Mouse (Mus musculus) limb, embryonic 11.5 days (tissue): ENCODE measurements around the gene Ddx41. TPM values are rescaled to one million over a fixed set of nuclear protein-coding genes. Genes with fewer than 3 reads are reported as not detected.

Experiments
- ATAC-seq: fragments of 200-750 bp; cut with Nextera tagmentation; 2 replicates; pipeline ENCODE4 v1.8.0; 2017; ENCODE audit warnings: low read depth; ENCODE audit not compliant: insufficient number of reproducible peaks, low FRiP score, low TSS enrichment
- DNase-seq: peaks from one replicate; pipeline ENCODE4 v3.0.0-alpha.2; 2015; ENCODE audit warnings: low spot score
- H3K27ac ChIP-seq: fragments of 300-500 bp; sonication (generic); replicated peaks from 2 replicates; pipeline ENCODE4 v1.5.1; 2014; ENCODE audit warnings: low read depth, mild to moderate bottlenecking, low read length
- H3K27me3 ChIP-seq: fragments of 300-500 bp; sonication (generic); 2 replicates; pipeline ENCODE4 v1.6.1; 2014; ENCODE audit warnings: mild to moderate bottlenecking, low read length, mixed read lengths; ENCODE audit not compliant: control insufficient read depth, insufficient read depth
- H3K36me3 ChIP-seq: fragments of 300-500 bp; sonication (generic); 2 replicates; pipeline ENCODE4 v1.6.1; 2014; ENCODE audit warnings: mild to moderate bottlenecking, low read length, moderate library complexity, mixed read lengths; ENCODE audit not compliant: control insufficient read depth, insufficient read depth
- H3K4me1 ChIP-seq: fragments of 300-500 bp; sonication (generic); 2 replicates; pipeline ENCODE4 v1.6.1; 2014; ENCODE audit warnings: low read length, mixed read lengths; ENCODE audit not compliant: control insufficient read depth, insufficient read depth
- H3K4me2 ChIP-seq: fragments of 300-500 bp; sonication (generic); 2 replicates; pipeline ENCODE4 v1.6.1; 2014; ENCODE audit warnings: low read depth, mild to moderate bottlenecking, moderate library complexity; ENCODE audit not compliant: severe bottlenecking
- H3K4me3 ChIP-seq: fragments of 300-500 bp; sonication (generic); 2 replicates; pipeline ENCODE4 v1.5.1; 2014; ENCODE audit warnings: low read depth, low read length
- H3K9ac ChIP-seq: fragments of 300-500 bp; sonication (generic); 2 replicates; pipeline ENCODE4 v1.6.1; 2014; ENCODE audit warnings: mild to moderate bottlenecking, low read length
- H3K9me3 ChIP-seq: fragments of 300-500 bp; sonication (generic); 2 replicates; pipeline ENCODE4 v1.6.1; 2016; ENCODE audit warnings: low read length; ENCODE audit not compliant: control insufficient read depth
- WGBS: fragments of 180-500 bp; shearing (Covaris S2); extraction: QIAGEN DNeasy Blood & Tissue Kit; methylation state at CpG from one replicate; pipeline ENCODE4 v1.1.7; 2014; 5-methylcytosine and 5-hydroxymethylcytosine counted together
- polyA plus RNA-seq: library from polyadenylated mRNA; unstranded; fragments of >200 nt; fragmentation: Nextera tagmentation; extraction: Ambion mirVana; gene quantifications from 2 replicates; pipeline ENCODE4 v1.2.1, GENCODE M21; 2014

The Ddx41 gene
- polyA plus RNA-seq, 1 experiment from 2014 or later, result 84.0 TPM

GRCm38 (mm10) chr13:55519606-55520005 lies 16.9 kb downstream of the Ddx41 start:
- no peak for ATAC-seq
- Histone ChIP-seq H3K36me3 (no peaks in the 10 kb centered on the region), H3K27ac (no peak overlapping the region), H3K4me1 (peaks cover 5% of the 10 kb centered on the region), H3K27me3 (no peaks in the 10 kb centered on the region), H3K4me3 (no peak overlapping the region), H3K9me3 (no peaks in the 10 kb centered on the region), H3K9ac (no peak overlapping the region), H3K4me2 (no peak overlapping the region)
- no peak for DNase-seq
- WGBS, result 77% methylated on average over 4 of the region's 4 CpGs

- Histone ChIP-seq H3K4me3 (no peak overlapping the region), H3K4me1 (peaks cover 9% of the 10 kb centered on the region), H3K4me2 (no peak overlapping the region), H3K9ac (no peak overlapping the region), H3K27me3 (no peaks in the 10 kb centered on the region), H3K27ac (no peak overlapping the region), H3K36me3 (no peaks in the 10 kb centered on the region), H3K9me3 (no peaks in the 10 kb centered on the region)
- 5% methylated on average over 5 of the region's 5 CpGs for WGBS
- no peak for ATAC-seq
- peak; percentile 95 for DNase-seq
These were observed 19.5 kb downstream of the Ddx41 start for GRCm38 (mm10) chr13:55516955-55517354.

GRCm38 (mm10) chr13:55513828-55514227 lies 22.6 kb downstream of the Ddx41 start:
- Histone ChIP-seq H3K9ac (no peak overlapping the region), H3K9me3 (no peaks in the 10 kb centered on the region), H3K27ac (no peak overlapping the region), H3K36me3 (peaks cover 1% of the 10 kb centered on the region; the same call in 1 of the 2 replicates), H3K4me1 (peaks cover 27% of the 10 kb centered on the region), H3K4me2 (peak overlapping the region; percentile 86), H3K27me3 (no peaks in the 10 kb centered on the region), H3K4me3 (no peak overlapping the region)
- ATAC-seq (no peak), DNase-seq (no peak)
- WGBS, result 32% methylated on average over 9 of the region's 9 CpGs

DNA sequence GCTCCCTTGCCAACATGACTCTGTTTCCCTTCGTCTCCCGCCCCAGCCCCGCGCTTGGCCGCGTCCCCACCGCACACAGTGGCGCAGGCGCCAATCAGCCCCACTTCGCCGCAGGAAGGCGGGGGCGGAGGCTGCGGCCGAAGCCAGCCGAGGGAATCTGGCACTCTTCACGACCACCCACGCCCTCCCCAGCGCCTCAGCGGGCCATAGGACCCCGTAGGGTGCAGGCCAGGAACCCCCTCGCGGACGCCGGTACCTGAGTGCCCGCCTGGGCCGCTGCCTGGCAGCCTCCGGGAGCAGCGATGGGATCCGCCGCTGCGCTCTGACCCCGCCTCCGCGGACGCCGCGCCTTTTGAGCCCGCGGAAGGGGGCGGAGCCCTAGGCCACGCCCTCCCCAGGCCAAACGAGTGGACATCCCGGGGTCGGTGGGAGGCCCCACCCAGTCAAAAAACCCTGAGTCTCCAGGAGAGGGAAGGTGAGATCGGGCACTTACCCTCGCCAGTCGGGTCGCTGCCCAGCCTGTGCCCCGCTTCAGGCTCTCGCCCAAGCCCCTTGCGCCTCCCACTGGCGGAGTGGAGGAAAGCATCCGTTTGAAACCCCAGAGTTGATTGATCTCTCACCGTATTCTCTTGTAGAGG lies 23.2 kb downstream of the Ddx41 start, which contains the start of gene Pdlim7:
Pdlim7 (minus strand) TSS at position 566 of the 638 bp plus-strand sequence.
- Histone ChIP-seq H3K9ac (peak within 1 kb of the TSS; percentile 91), H3K4me1 (peaks cover 27% of the 10 kb centered on the region), H3K9me3 (no peaks in the 10 kb centered on the region), H3K4me2 (peak within 1 kb of the TSS; percentile 86), H3K27me3 (no peaks in the 10 kb centered on the region), H3K4me3 (peak within 1 kb of the TSS; percentile 96), H3K27ac (peak within 1 kb of the TSS; percentile 75), H3K36me3 (peaks cover 6% of the 10 kb centered on the region; the same call in 1 of the 2 replicates)
- DNase-seq (peak; percentile 94), ATAC-seq (peak; percentile 63)
- WGBS, result under 1% methylated on average over 55 of the region's 55 CpGs

DNA sequence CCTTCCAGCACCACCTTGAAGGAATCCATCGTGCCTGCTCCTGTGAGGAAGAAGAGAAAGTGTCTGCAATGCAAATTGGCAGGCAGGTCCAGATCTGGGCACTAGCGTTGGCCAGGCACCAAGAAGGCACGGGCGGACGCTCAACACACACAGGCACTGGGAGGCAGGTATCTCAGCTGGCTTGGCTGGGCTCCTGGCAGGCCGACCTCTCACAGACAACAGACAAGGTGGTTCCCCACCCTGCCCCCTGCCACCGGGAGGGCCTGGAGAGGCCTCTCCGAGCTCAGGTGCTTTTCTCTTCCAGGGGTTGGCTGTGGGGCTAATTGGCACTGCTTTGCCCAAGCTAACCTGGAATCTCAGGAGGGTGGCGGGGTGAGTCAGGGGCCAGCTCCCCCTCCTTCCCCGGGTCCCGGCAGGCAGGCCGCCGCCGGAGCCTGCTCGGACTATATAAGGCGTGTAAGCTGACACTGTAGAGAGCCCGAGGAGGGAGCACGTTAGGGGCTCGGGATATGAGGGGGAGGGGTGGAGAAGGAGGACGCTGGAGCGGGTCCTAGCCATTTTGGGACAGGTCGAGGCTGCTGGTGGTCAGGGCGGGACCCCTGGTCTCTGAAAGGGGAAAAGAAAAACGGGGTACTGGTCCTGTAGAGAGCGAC lies 24.0 kb downstream of the Ddx41 start:
- peaks cover 27% of the 10 kb centered on the region for H3K4me1 ChIP-seq

DNA sequence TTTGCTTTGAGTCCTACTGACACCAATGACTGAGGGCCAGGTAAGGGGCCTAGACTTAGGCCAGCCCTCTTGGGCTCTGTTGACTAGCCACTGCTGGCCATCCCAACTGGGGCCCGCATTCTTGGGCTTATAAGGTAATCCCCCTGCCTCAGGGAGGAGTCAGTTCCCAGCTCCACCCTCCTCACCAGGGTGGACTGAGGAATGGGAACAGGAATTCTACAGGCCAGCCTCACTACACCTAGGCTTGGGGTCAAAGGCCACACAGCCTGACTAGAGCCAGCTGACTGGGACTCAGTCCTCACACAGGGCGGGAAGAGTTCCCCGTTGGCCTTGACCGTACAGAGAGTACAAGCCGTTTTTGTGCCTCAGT lies 25.0 kb downstream of the Ddx41 start:
- 22% methylated on average over 5 of the region's 5 CpGs for WGBS
- H3K9ac ChIP-seq, result peak overlapping the region; percentile 17

More for the DNA sequence above, 24.0 kb downstream of the Ddx41 start:
- peak; percentile 76 for ATAC-seq
- peak overlapping the region; percentile 75 for H3K27ac ChIP-seq
- 1% methylated on average over 25 of the region's 25 CpGs for WGBS
- peak overlapping the region; percentile 96 for H3K4me3 ChIP-seq
- peaks cover 11% of the 10 kb centered on the region for H3K36me3 ChIP-seq
- DNase-seq, result peak; percentile 86
- H3K9ac ChIP-seq, result peak overlapping the region; percentile 91
- H3K4me2 ChIP-seq, result peak overlapping the region; percentile 86
- no peaks in the 10 kb centered on the region for H3K27me3 ChIP-seq
- H3K9me3 ChIP-seq, result no peaks in the 10 kb centered on the region

GRCm38 (mm10) chr13:55510668-55511491 lies 25.6 kb downstream of the Ddx41 start:
- peaks cover 18% of the 10 kb centered on the region for H3K36me3 ChIP-seq
- peak overlapping the region; percentile 23 for H3K9ac ChIP-seq
- peak overlapping the region; percentile 96; the same call in 1 of the 2 replicates for H3K4me3 ChIP-seq

More for the DNA sequence above, 25.0 kb downstream of the Ddx41 start:
- peaks cover 27% of the 10 kb centered on the region for H3K4me1 ChIP-seq
- peaks cover 14% of the 10 kb centered on the region for H3K36me3 ChIP-seq
- H3K4me2 ChIP-seq, result peak overlapping the region; percentile 86
- H3K9me3 ChIP-seq, result no peaks in the 10 kb centered on the region
- peak overlapping the region; percentile 96 for H3K4me3 ChIP-seq
- DNase-seq (no peak), ATAC-seq (no peak)
- no peaks in the 10 kb centered on the region for H3K27me3 ChIP-seq
- peak overlapping the region; percentile 70; the same call in 1 of the 2 replicates for H3K27ac ChIP-seq

GRCm38 (mm10) chr13:55510332-55510667 lies 26.2 kb downstream of the Ddx41 start:
- ATAC-seq (no peak), DNase-seq (no peak)
- no peak overlapping the region for H3K9ac ChIP-seq
- H3K36me3 ChIP-seq, result peaks cover 22% of the 10 kb centered on the region
- H3K4me3 ChIP-seq, result no peak overlapping the region
- peaks cover 27% of the 10 kb centered on the region for H3K4me1 ChIP-seq
- 19% methylated on average over 3 of the region's 3 CpGs for WGBS
- no peaks in the 10 kb centered on the region for H3K9me3 ChIP-seq
- H3K27ac ChIP-seq, result no peak overlapping the region
- H3K27me3 ChIP-seq, result no peaks in the 10 kb centered on the region
- peak overlapping the region; percentile 86; the same call in 1 of the 2 replicates for H3K4me2 ChIP-seq

More at GRCm38 (mm10) chr13:55510668-55511491, 25.6 kb downstream of the Ddx41 start:
- peak; percentile 69 for DNase-seq
- H3K27me3 ChIP-seq, result no peaks in the 10 kb centered on the region
- 7% methylated on average over 6 of the region's 6 CpGs for WGBS
- peak; percentile 26 for ATAC-seq
- H3K27ac ChIP-seq, result peak overlapping the region; percentile 70; the same call in 1 of the 2 replicates
- H3K9me3 ChIP-seq, result no peaks in the 10 kb centered on the region
- peaks cover 27% of the 10 kb centered on the region for H3K4me1 ChIP-seq
- peak overlapping the region; percentile 86 for H3K4me2 ChIP-seq
